Mouse (Mus musculus) cortical plate, adult 2 months (tissue): ENCODE results near the gene Ptms.

Source experiments
- CTCF ChIP-seq: fragments of 200-500 bp; IDR thresholded peaks from 2 replicates; pipeline ENCODE4 v1.5.1; 2011; ENCODE audit warnings: mild to moderate bottlenecking, control low read depth, low read length; ENCODE audit not compliant: insufficient read depth; ENCODE audit errors: extremely low read depth
- POLR2A ChIP-seq: fragments of 200-500 bp; IDR thresholded peaks from 2 replicates; pipeline ENCODE4 v1.6.1; 2011; ENCODE audit warnings: mild to moderate bottlenecking, low read length, control low read depth; ENCODE audit not compliant: insufficient read depth; ENCODE audit errors: extremely low read depth

DNA sequence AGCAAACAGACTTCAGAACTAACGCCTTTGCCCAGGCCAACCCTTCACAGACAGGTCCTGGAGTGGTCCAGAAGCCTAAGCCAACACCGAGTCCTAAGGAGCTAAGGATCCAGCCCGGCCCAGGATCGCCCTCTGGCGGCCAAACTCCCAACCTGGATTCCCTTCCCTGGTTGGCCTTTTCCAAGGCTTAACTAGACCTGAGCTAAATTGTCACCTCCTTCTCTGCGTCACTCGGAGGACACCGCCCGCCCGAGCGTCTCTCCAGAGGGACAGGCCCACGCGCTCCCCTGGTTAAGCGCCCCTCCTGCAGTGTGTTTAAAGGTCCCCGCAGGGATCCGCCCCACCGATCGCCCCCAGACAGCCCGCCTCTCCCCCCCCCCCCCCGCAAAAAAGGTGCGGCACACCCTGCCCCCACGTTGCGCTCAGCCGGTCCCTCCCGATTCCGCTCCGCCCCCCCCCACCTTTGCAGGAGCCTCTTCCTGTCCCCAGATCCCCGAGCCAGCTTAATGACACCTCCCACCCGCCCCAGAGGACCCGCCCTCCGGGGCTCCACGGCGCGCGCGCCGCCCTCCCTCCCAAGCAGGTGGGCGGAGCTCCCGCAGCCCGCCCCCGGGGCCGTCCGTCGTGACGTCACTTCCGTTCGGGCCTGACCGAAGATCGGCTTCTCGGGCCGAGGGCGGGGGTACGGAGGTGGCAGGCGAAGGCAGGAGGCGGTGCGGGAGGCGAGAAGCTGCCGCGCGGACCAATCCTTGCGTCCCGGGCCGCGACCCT lies 11.0 kb upstream of the Ptms start, which contains the start of gene Mlf2:
- TF ChIP-seq CTCF (peak; percentile 88), POLR2A (peak; percentile 80)
